Mouse (Mus musculus) cerebellum, adult 2 months (tissue): Measurements from ENCODE around the gene Pbx3. TPM values are rescaled to one million over a fixed set of nuclear protein-coding genes. Genes with fewer than 3 reads are reported as not detected.

ENCODE experiments used
- DNase-seq, 2 experiments: peaks; one replicate each; pipeline ENCODE4 v3.0.0; 2021
- H3K27ac ChIP-seq: fragments of 200-500 bp; 2 replicates; pipeline ENCODE4 v1.5.1; 2012; ENCODE audit warnings: low read length, control low read depth, inconsistent platforms; ENCODE audit not compliant: insufficient read depth
- H3K27me3 ChIP-seq: fragments of 200-500 bp; 2 replicates; pipeline ENCODE4 v1.6.1; 2012; ENCODE audit warnings: inconsistent platforms, mild to moderate bottlenecking, low read length, moderate library complexity; ENCODE audit not compliant: control insufficient read depth, insufficient read depth
- H3K4me1 ChIP-seq: fragments of 200-500 bp; 2 replicates; pipeline ENCODE4 v1.6.1; 2011; ENCODE audit warnings: low read length; ENCODE audit not compliant: control insufficient read depth, insufficient read depth
- H3K4me3 ChIP-seq: fragments of 200-500 bp; replicated peaks from 2 replicates; pipeline ENCODE3; 2011; ENCODE audit warnings: mild to moderate bottlenecking, low read depth, low read length, control low read depth; ENCODE audit not compliant: insufficient read depth
- CTCF ChIP-seq: fragments of 200-500 bp; IDR thresholded peaks from 2 replicates; pipeline ENCODE4 v1.5.1; 2011; ENCODE audit warnings: low read depth, mild to moderate bottlenecking, control low read depth, low read length, moderate library complexity, borderline replicate concordance; ENCODE audit not compliant: insufficient read depth
- POLR2A ChIP-seq: fragments of 200-500 bp; IDR thresholded peaks from 2 replicates; pipeline ENCODE4 v1.6.1; 2011; ENCODE audit warnings: low read length, control low read depth, borderline replicate concordance; ENCODE audit not compliant: insufficient read depth
- WGBS: fragments of 180-500 bp; shearing (Covaris S2); methylation state at CpG from one replicate; pipeline ENCODE4 v1.1.7; 2018; 5-methylcytosine and 5-hydroxymethylcytosine counted together
- polyA plus RNA-seq: library from polyadenylated mRNA; depleted of rRNA; stranded (reverse); fragments of >200 nt; gene quantifications from 2 replicates; pipeline ENCODE4 v1.2.3, GENCODE M21; 2012; rRNA removed

Pbx3 gene
- polyA plus RNA-seq, 1 experiment, result 32.0 TPM

DNA sequence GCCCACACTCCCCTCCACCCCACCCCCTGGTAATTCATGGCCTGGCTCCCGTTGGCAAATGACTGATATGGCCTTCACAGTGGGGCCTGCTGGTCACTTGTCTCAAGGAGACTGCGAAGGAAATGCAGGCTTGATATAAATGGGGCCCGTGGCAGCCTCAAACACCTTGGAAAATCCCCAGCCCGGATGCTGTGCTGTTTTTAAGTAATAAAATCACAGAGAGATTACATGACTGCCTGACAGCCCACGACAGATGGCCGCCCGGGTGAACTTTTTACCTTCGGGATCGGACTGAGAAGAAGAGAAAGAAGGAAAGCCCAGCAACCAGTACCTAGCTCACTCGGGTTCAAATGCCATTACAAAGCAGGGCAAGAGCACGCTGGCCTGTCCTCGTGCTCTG lies 249.0 kb downstream of the Pbx3 start:
- DNase-seq, result no peak
- TF ChIP-seq POLR2A (no peak), CTCF (no peak)
- 58% methylated on average over 12 of the region's 12 CpGs for WGBS
- Histone ChIP-seq H3K27ac (no peak overlapping the region), H3K4me1 (no peaks in the 10 kb centered on the region), H3K27me3 (no peaks in the 10 kb centered on the region), H3K4me3 (no peak overlapping the region)

Other genes starting within 250 kb of the Pbx3 start
- 48.9 and 50.4 TPM in 2 replicates for gene Mapkap1, start 33.6 kb upstream of the Pbx3 start, polyA plus RNA-seq